Mouse (Mus musculus) hindbrain, embryonic 11.5 days (tissue): ENCODE data around the gene Guca1b. TPM values are rescaled to one million over a fixed set of nuclear protein-coding genes. Genes with fewer than 3 reads are reported as not detected.

Source experiments
- ATAC-seq: fragments of 200-750 bp; cut with Nextera tagmentation; 2 replicates; pipeline ENCODE4 v1.8.0; 2017; ENCODE audit warnings: mild to moderate bottlenecking, moderate TSS enrichment, moderate library complexity; ENCODE audit not compliant: low FRiP score
- DNase-seq: peaks from one replicate; pipeline ENCODE4 v3.0.0-alpha.2; 2015; ENCODE audit warnings: low spot score
- H3K27ac ChIP-seq: fragments of 300-500 bp; sonication (generic); 2 replicates; pipeline ENCODE4 v1.5.1; 2014; ENCODE audit warnings: mild to moderate bottlenecking, low read depth, low read length
- H3K27me3 ChIP-seq: fragments of 300-500 bp; sonication (generic); 2 replicates; pipeline ENCODE4 v1.6.1; 2014; ENCODE audit warnings: mild to moderate bottlenecking, low read length, moderate library complexity, mixed read lengths; ENCODE audit not compliant: control insufficient read depth, insufficient read depth
- H3K36me3 ChIP-seq: fragments of 300-500 bp; sonication (generic); 2 replicates; pipeline ENCODE4 v1.6.1; 2014; ENCODE audit warnings: mild to moderate bottlenecking, low read length, moderate library complexity, mixed read lengths; ENCODE audit not compliant: control insufficient read depth, insufficient read depth
- H3K4me1 ChIP-seq: fragments of 300-500 bp; sonication (generic); replicated peaks from 2 replicates; pipeline ENCODE4 v1.6.1; 2014; ENCODE audit warnings: low read length, mixed read lengths; ENCODE audit not compliant: control insufficient read depth, insufficient read depth
- H3K4me2 ChIP-seq: fragments of 300-500 bp; sonication (generic); replicated peaks from 2 replicates; pipeline ENCODE4 v1.6.1; 2014; ENCODE audit warnings: mild to moderate bottlenecking, low read depth, low read length
- H3K4me3 ChIP-seq: fragments of 300-500 bp; sonication (generic); 2 replicates; pipeline ENCODE4 v1.5.1; 2014; ENCODE audit warnings: low read depth, low read length
- H3K9ac ChIP-seq: fragments of 300-500 bp; sonication (generic); 2 replicates; pipeline ENCODE4 v1.6.1; 2014; ENCODE audit warnings: low read depth, low read length
- H3K9me3 ChIP-seq: fragments of 300-500 bp; sonication (generic); 2 replicates; pipeline ENCODE4 v1.6.1; 2016; ENCODE audit warnings: low read length; ENCODE audit not compliant: control insufficient read depth
- WGBS: fragments of 180-500 bp; shearing (Covaris S2); extraction: QIAGEN DNeasy Blood & Tissue Kit; methylation state at CpG from one replicate; pipeline ENCODE4 v1.1.7; 2014; 5-methylcytosine and 5-hydroxymethylcytosine counted together
- polyA plus RNA-seq: library from polyadenylated mRNA; unstranded; fragments of >200 nt; fragmentation: Nextera tagmentation; extraction: Ambion mirVana; gene quantifications from 2 replicates; pipeline ENCODE4 v1.2.1, GENCODE M21; 2014

The Guca1b gene
- polyA plus RNA-seq, 1 experiment from 2014 or later = 0.31 TPM

DNA sequence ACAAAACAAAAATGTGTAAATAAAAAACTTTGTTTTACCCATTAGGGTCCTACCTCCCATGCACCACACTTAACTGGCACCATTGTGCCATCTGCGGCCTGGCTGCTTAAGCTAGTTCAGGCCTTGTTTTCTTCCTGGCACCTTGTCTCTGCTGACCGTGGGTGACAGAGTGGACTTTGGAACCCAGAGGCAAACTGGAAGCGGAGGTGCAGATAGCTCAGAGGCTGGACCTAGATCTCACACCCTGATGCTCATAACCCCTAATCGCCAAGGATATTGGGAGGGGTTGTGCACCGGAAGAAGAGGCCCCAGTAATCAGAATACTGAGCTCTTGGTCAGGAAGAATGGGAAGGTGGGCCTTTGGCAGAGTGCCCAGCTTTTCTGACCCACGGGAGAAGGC is 39.0 kb downstream of the Guca1b start:
- WGBS = 84% methylated on average over 6 of the region's 6 CpGs
- no peak for ATAC-seq
- Histone ChIP-seq H3K4me2 (no peak overlapping the region), H3K27ac (no peak overlapping the region), H3K9me3 (no peaks in the 10 kb centered on the region), H3K27me3 (no peaks in the 10 kb centered on the region), H3K9ac (no peak overlapping the region), H3K4me1 (no peaks in the 10 kb centered on the region), H3K36me3 (no peaks in the 10 kb centered on the region), H3K4me3 (no peak overlapping the region)
- no peak for DNase-seq

DNA sequence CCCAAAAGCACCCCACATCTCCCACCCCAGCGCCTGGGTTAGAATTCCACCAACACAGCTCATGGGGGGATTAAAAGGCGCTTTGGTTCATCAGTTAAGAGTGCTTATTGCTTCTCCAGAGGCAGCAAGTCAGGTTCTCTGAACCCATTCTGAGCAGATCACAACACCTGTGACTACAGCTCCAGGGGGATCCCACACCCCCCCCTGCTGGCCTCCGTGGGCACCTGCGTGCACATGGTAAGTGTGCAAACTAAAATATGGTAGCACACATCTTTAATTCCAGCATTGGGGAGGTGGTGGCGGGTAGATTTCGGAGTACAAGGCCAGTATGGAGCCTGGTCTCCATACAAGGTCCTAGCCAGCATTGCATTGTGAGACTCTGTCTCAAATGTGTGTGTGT is 42.1 kb downstream of the Guca1b start:
- 78% methylated on average over 6 of the region's 6 CpGs for WGBS
- Histone ChIP-seq H3K4me3 (no peak overlapping the region), H3K27ac (no peak overlapping the region), H3K36me3 (no peaks in the 10 kb centered on the region), H3K9ac (no peak overlapping the region), H3K27me3 (no peaks in the 10 kb centered on the region), H3K4me1 (no peaks in the 10 kb centered on the region), H3K4me2 (no peak overlapping the region), H3K9me3 (no peaks in the 10 kb centered on the region)
- DNase-seq (no peak), ATAC-seq (no peak)

DNA sequence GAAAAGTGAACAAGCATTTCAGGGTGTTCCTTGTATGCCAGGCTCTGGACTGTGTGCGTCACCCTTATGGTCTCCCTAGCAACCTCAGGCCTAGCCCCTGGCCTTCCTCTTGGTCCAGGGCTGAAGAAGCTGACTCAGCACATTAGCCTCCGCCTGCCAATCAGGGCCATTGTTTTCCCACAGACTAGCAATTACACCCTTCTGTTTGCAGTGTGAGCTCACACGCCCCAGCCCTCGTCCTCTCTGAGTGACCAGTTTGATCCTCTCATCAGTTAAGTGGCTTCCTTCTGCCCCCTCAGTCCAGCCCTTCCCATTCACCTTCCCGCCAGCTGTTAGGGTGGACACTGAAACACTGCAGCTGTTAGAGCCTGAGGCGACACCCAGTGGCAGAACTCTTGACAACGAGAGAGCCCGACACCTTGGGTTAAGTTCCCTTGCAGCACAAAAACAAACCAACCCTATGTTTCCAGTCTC is 43.7 kb downstream of the Guca1b start:
- DNase-seq (peak; percentile 75), ATAC-seq (peak; percentile 72; the same call in 1 of the 2 replicates)
- H3K27me3 ChIP-seq = no peaks in the 10 kb centered on the region
- H3K4me3 ChIP-seq = no peak overlapping the region
- H3K36me3 ChIP-seq = no peaks in the 10 kb centered on the region
- no peak overlapping the region for H3K9ac ChIP-seq
- no peak overlapping the region for H3K4me2 ChIP-seq
- WGBS = 4% methylated on average over 8 of the region's 8 CpGs
- H3K4me1 ChIP-seq = no peaks in the 10 kb centered on the region
- H3K9me3 ChIP-seq = no peaks in the 10 kb centered on the region
- H3K27ac ChIP-seq = no peak overlapping the region

DNA sequence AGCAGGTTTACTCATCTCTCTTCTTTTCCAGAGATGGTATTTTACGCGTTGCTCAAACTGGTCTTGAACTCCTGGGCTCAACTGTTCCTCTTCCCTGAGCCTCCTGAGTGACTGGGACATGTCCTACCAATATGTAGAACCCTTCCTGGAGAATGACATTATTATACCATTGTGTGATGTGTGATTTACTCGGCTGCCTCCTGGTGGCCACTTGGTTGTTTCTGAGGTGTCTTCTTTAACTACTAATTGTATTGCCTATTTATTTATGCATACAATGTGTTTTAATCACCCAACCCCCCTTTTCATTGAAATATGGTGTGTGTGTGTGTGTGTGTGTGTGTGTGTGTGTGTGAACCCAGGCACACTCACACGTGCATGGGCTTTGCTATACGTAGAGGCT is 45.6 kb downstream of the Guca1b start:
- Histone ChIP-seq H3K36me3 (no peaks in the 10 kb centered on the region), H3K27me3 (no peaks in the 10 kb centered on the region; the same call in 1 of the 2 replicates), H3K9me3 (no peaks in the 10 kb centered on the region), H3K9ac (no peak overlapping the region), H3K4me2 (no peak overlapping the region), H3K4me3 (no peak overlapping the region), H3K27ac (no peak overlapping the region), H3K4me1 (no peaks in the 10 kb centered on the region)
- DNase-seq = no peak
- ATAC-seq = no peak
- whole genome bisulfite sequencing = 68% methylated on average over 5 of the region's 5 CpGs

DNA sequence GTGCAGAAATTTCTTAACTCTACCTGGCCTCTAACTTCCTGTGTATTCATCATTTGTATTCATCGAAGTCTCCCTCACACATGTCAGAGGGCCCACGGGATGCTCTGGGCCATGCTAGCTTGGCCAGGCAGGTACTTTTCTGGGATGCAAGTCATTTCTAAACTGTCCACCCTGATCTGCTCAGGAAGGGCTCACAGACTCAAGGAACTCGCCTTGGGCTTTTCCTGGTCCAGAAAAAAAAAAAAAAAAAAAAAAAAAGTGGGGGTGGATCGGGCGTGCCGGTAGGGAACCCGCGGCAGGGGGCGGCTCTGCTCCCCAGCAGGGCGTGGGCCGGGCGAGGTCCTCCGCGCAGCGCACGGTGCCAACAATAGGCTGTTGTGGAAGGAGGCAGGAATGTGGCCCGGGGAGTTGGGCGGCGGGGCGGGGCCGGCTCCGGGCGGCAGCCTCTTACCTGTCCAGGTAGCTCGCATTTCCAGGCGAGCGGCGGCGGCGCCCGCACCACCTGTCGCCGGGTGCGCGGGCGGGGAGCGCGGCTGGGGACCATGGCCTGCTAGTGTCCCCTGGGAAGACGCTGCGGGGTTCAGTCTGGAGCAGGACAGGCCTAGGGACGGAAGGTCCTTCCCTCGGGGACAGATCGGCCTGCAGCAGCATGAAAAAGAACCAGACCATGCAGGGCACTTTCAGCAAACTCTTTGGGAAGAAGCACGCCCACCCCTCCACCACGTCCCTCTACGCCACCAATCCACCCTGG is 51.1 kb downstream of the Guca1b start, which contains the start of gene AI661453:
AI661453 (plus strand) TSS at position 460 of the 751 bp plus-strand sequence.
- DNase-seq (peak; percentile 35), ATAC-seq (no peak; the same call in 1 of the 2 replicates)
- no peak within 1 kb of the TSS for H3K9ac ChIP-seq
- H3K4me3 ChIP-seq = peak within 1 kb of the TSS; percentile 26
- peak within 1 kb of the TSS; percentile 76 for H3K4me2 ChIP-seq
- no peaks in the 10 kb centered on the region for H3K36me3 ChIP-seq
- WGBS = 1% methylated on average over 41 of the region's 45 CpGs
- peaks cover 25% of the 10 kb centered on the region for H3K27me3 ChIP-seq
- H3K4me1 ChIP-seq = 0 out of 2 replicates have a peak, but pooled peaks cover 2% of the 10 kb centered on the region
- no peak within 1 kb of the TSS for H3K27ac ChIP-seq
- no peaks in the 10 kb centered on the region for H3K9me3 ChIP-seq

DNA sequence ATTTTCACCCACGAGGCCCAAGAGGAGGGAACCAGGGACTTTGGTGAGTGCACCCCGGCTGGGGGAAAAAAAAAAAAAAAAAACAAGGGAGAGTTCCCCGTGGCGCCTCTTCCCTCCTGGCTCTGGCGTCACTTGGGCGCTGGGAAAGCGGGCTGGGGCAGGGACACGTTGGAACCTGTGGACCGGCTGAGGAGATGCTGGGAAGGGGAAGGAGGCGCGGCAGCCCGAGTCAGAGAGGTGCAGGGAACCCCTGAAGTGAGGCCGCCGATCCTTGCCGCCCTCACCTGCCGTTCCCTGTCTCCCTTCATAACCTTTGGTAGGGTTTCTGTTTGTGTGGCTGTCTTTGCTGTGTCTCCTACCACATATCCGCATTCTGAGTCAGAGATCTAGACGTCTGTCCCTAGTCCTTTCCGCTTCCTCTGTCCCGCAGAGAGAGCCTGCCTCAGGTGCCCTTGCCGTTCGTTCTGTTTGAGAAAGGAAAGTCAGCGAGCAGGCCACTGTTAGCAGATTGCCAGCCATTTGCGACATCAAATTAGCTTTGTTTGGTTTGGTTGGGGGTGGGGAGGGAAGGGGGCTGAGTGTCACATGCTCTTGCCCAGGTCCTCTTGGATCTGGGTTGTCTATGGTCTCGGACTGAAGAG is 51.8 kb downstream of the Guca1b start, which contains the start of gene 1700001C19Rik:
1700001C19Rik (minus strand) TSS at position 470 of the 641 bp plus-strand sequence.
- H3K4me1 ChIP-seq = 0 out of 2 replicates have a peak, but pooled peaks cover 2% of the 10 kb centered on the region
- 2% methylated on average over 21 of the region's 25 CpGs for WGBS
- H3K27me3 ChIP-seq = peaks cover 25% of the 10 kb centered on the region
- peak within 1 kb of the TSS; percentile 76 for H3K4me2 ChIP-seq
- DNase-seq = peak; percentile 29
- H3K4me3 ChIP-seq = peak within 1 kb of the TSS; percentile 26
- H3K36me3 ChIP-seq = no peaks in the 10 kb centered on the region
- H3K9ac ChIP-seq = no peak within 1 kb of the TSS
- no peaks in the 10 kb centered on the region for H3K9me3 ChIP-seq
- H3K27ac ChIP-seq = no peak within 1 kb of the TSS
- no peak for ATAC-seq

DNA sequence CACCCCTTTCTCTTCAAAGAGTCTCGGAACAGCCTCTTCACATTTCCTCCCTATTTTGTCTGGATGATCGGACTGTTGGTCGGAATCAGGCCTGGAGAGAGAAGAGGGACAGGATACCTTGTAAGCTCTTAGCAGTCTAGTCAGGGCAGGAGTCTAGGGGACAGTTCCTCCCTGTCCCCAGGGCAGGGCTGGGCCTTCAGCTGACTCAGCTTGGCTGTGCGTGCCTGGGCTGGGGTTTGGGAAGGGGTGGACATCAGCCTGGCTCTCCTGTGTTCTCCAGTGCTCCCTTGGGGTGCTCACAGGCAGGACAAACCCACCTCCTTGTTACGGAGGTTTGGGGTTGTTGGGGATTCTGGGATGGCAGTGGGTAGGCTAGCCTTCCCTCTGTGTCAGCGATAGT is 53.4 kb downstream of the Guca1b start:
- 73% methylated on average over 6 of the region's 6 CpGs for WGBS
- Histone ChIP-seq H3K9ac (no peak overlapping the region), H3K4me2 (no peak overlapping the region), H3K4me1 (0 out of 2 replicates have a peak, but pooled peaks cover 2% of the 10 kb centered on the region), H3K9me3 (no peaks in the 10 kb centered on the region), H3K36me3 (no peaks in the 10 kb centered on the region), H3K4me3 (no peak overlapping the region), H3K27me3 (peaks cover 25% of the 10 kb centered on the region), H3K27ac (no peak overlapping the region)
- no peak for ATAC-seq
- no peak for DNase-seq

DNA sequence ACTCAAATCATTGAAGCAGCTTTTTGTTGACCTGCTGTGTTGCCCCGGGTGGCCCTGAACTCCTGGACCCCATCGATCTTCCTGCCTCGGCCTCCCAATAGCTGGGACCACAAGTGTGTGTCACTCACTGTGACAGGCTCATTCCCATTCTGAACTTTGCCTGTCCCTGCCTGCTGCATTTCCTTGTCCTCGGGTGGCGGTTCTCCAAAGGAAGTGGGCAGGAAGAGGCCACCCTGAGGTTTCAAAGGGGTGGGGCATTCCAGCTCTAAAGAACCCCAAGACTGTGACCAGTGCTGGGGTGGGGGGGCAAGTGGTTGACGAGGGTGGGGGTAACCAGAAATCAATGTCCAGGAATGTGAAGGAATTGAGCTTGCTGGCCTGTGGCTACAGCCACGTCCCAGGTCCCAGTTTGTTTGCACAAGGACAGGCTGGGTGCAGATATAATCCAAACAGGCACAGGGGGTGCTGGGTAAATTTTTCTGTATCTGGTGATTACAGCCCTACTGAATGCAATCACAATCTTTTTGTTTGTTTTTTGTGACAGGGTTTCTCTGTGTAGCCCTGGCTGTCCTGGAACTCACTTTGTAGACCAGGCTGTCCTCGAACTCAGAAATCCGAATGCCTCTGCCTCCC is 54.3 kb downstream of the Guca1b start:
- H3K27me3 ChIP-seq = peaks cover 25% of the 10 kb centered on the region
- H3K9me3 ChIP-seq = no peaks in the 10 kb centered on the region
- ATAC-seq (no peak), DNase-seq (no peak)
- no peak overlapping the region for H3K4me3 ChIP-seq
- H3K4me1 ChIP-seq = 0 out of 2 replicates have a peak, but pooled peaks cover 2% of the 10 kb centered on the region
- WGBS = 37% methylated on average over 9 of the region's 9 CpGs
- no peak overlapping the region for H3K4me2 ChIP-seq
- no peaks in the 10 kb centered on the region for H3K36me3 ChIP-seq
- no peak overlapping the region for H3K27ac ChIP-seq
- H3K9ac ChIP-seq = no peak overlapping the region
